Mouse (Mus musculus): ENCODE data around the gene Adamts6.

GRCm38 (mm10) chr13:104532723-104533122, 245.1 kb downstream of the Adamts6 start:
- TF ChIP-seq EP300 (IDR thresholded peaks at IDR 0.05; ENCODE audit: low read depth in 1 of 2, low read length in 2 of 2) (peak in 1 of 2 experiments; percentile 66; a peak in 1 of 4 replicates), MAX (IDR thresholded peaks at IDR 0.05; ENCODE audit: low read length) (no peak), NELFE (IDR thresholded peaks at IDR 0.05; ENCODE audit: low read depth, low read length) (no peak), ZC3H11A (IDR thresholded peaks at IDR 0.05; ENCODE audit: low read depth, low read length) (no peak), ZKSCAN1 (IDR thresholded peaks at IDR 0.05; ENCODE audit: low read depth, low read length) (no peak), TCF12 (IDR thresholded peaks at IDR 0.05; ENCODE audit: low read depth, low read length) (peak; percentile 73; the same call in 1 of the 2 replicates)

Measured in MEL (cell line).